Mouse (Mus musculus): ENCODE measurements around the gene Dcaf7.
"Not testable (repeated sequence)": the region's sequence is repeated elsewhere in the genome, so short reads cannot be mapped to it uniquely, and the experiment has no call there.

The Dcaf7 gene

GRCm38 (mm10) chr11:106036548-106037417 is at the start of gene Dcaf7:
Gene Dcaf7, plus strand, starts transcription at chr11:106036872.
- DNase-seq (ENCODE audit: low spot score) = peak; percentile 97

GRCm38 (mm10) chr11:105987446-105987845 is 49.2 kb upstream of the Dcaf7 start:
- peak; percentile 87 for DNase-seq (ENCODE audit: low spot score)

GRCm38 (mm10) chr11:105989446-105989845 is 47.2 kb upstream of the Dcaf7 start:
- peak; percentile 65 for DNase-seq (ENCODE audit: low spot score)

- peak; percentile 64 for DNase-seq (ENCODE audit: low spot score)
These were observed 46.4 kb upstream of the Dcaf7 start for GRCm38 (mm10) chr11:105990231-105990630.

- DNase-seq (ENCODE audit: low spot score) = no peak
These were observed 42.3 kb upstream of the Dcaf7 start, which contains the start of gene Ace3 for GRCm38 (mm10) chr11:105994375-105994774. Gene Ace3, plus strand, starts transcription at chr11:105994675.

GRCm38 (mm10) chr11:106000062-106000461 is 36.6 kb upstream of the Dcaf7 start:
- DNase-seq (ENCODE audit: low spot score) = no peak

- DNase-seq (ENCODE audit: low spot score) = peak; percentile 23
These were observed 35.0 kb upstream of the Dcaf7 start for GRCm38 (mm10) chr11:106001718-106002117.

- no peak for DNase-seq (ENCODE audit: low spot score)
These were observed 32.1 kb upstream of the Dcaf7 start for GRCm38 (mm10) chr11:106004576-106004975.

- DNase-seq (ENCODE audit: low spot score) = no peak
These were observed 30.7 kb upstream of the Dcaf7 start for GRCm38 (mm10) chr11:106005970-106006369.

- DNase-seq (ENCODE audit: low spot score) = peak; percentile 55
These were observed 28.9 kb upstream of the Dcaf7 start, which contains the start of gene Kcnh6 for GRCm38 (mm10) chr11:106007821-106008220. Gene Kcnh6, plus strand, starts transcription at chr11:106008124.

GRCm38 (mm10) chr11:106012711-106013110 is 24.0 kb upstream of the Dcaf7 start:
- DNase-seq (ENCODE audit: low spot score) = no peak

- peak; percentile 22 for DNase-seq (ENCODE audit: low spot score)
These were observed 23.0 kb upstream of the Dcaf7 start for GRCm38 (mm10) chr11:106013556-106014225.

GRCm38 (mm10) chr11:106016440-106016839 is 20.2 kb upstream of the Dcaf7 start:
- no peak for DNase-seq (ENCODE audit: low spot score)

- DNase-seq (ENCODE audit: low spot score) = no peak
These were observed 16.5 kb upstream of the Dcaf7 start for GRCm38 (mm10) chr11:106020051-106020763.

- DNase-seq (ENCODE audit: low spot score) = no peak
These were observed 10.9 kb upstream of the Dcaf7 start for GRCm38 (mm10) chr11:106025774-106026173.

- DNase-seq (ENCODE audit: low spot score) = peak; percentile 66
These were observed 10.1 kb upstream of the Dcaf7 start for GRCm38 (mm10) chr11:106026465-106027151.

- DNase-seq (ENCODE audit: low spot score) = no peak
These were observed 9.1 kb upstream of the Dcaf7 start for GRCm38 (mm10) chr11:106027607-106028006.

- not testable (repeated sequence) for DNase-seq (ENCODE audit: low spot score)
These were observed 4.6 kb upstream of the Dcaf7 start for GRCm38 (mm10) chr11:106032074-106032473.

GRCm38 (mm10) chr11:106033491-106033919 is 3.2 kb upstream of the Dcaf7 start:
- DNase-seq (ENCODE audit: low spot score) = peak; percentile 47

- no peak for DNase-seq (ENCODE audit: low spot score)
These were observed 1.7 kb upstream of the Dcaf7 start for GRCm38 (mm10) chr11:106034986-106035385.

GRCm38 (mm10) chr11:106037418-106037751 is 713 bp downstream of the Dcaf7 start:
- no peak for DNase-seq (ENCODE audit: low spot score)

- no peak for DNase-seq (ENCODE audit: low spot score)
These were observed 7.7 kb downstream of the Dcaf7 start for GRCm38 (mm10) chr11:106044349-106044748.
